Mouse (Mus musculus) embryonic facial prominence, embryonic 11.5 days (tissue): ENCODE measurements around the gene Arntl. TPM values are rescaled to one million over a fixed set of nuclear protein-coding genes. Genes with fewer than 3 reads are reported as not detected.

Experiments used
- ATAC-seq: fragments of 200-750 bp; cut with Nextera tagmentation; replicated peaks from 2 replicates; pipeline ENCODE4 v1.8.0; 2017; ENCODE audit warnings: low read depth; ENCODE audit not compliant: insufficient number of reproducible peaks, low FRiP score, low TSS enrichment
- DNase-seq: peaks from one replicate; pipeline ENCODE4 v3.0.0-alpha.2; 2015; ENCODE audit warnings: low spot score
- H3K27ac ChIP-seq: fragments of 300-500 bp; sonication (generic); replicated peaks from 2 replicates; pipeline ENCODE4 v1.5.1; 2014; ENCODE audit warnings: mild to moderate bottlenecking, low read depth, low read length, control low read depth
- H3K27me3 ChIP-seq: fragments of 300-500 bp; sonication (generic); 2 replicates; pipeline ENCODE4 v1.6.1; 2014; ENCODE audit warnings: mild to moderate bottlenecking, low read length, moderate library complexity, mixed read lengths; ENCODE audit not compliant: control insufficient read depth, insufficient read depth
- H3K36me3 ChIP-seq: fragments of 300-500 bp; sonication (generic); replicated peaks from 2 replicates; pipeline ENCODE4 v1.6.1; 2014; ENCODE audit warnings: low read depth, mild to moderate bottlenecking, low read length, moderate library complexity, mixed read lengths; ENCODE audit not compliant: control insufficient read depth, insufficient read depth
- H3K4me1 ChIP-seq: fragments of 300-500 bp; sonication (generic); 2 replicates; pipeline ENCODE4 v1.6.1; 2014; ENCODE audit warnings: low read length, mixed read lengths; ENCODE audit not compliant: control insufficient read depth, insufficient read depth
- H3K4me2 ChIP-seq: fragments of 300-500 bp; sonication (generic); 2 replicates; pipeline ENCODE4 v1.6.1; 2014; ENCODE audit warnings: low read depth, mild to moderate bottlenecking, control low read depth, low read length, moderate library complexity
- H3K4me3 ChIP-seq: fragments of 300-500 bp; sonication (generic); 2 replicates; pipeline ENCODE4 v1.5.1; 2014; ENCODE audit warnings: low read depth, low read length, control low read depth
- H3K9ac ChIP-seq: fragments of 300-500 bp; sonication (generic); replicated peaks from 2 replicates; pipeline ENCODE4 v1.6.1; 2014; ENCODE audit warnings: mild to moderate bottlenecking, control low read depth, low read length
- H3K9me3 ChIP-seq: fragments of 300-500 bp; sonication (generic); replicated peaks from 2 replicates; pipeline ENCODE4 v1.6.1; 2016; ENCODE audit warnings: mild to moderate bottlenecking, low read length, inconsistent platforms, mixed read lengths; ENCODE audit not compliant: control insufficient read depth
- WGBS: fragments of 180-500 bp; shearing (Covaris S2); extraction: QIAGEN DNeasy Blood & Tissue Kit; methylation state at CpG from one replicate; pipeline ENCODE4 v1.1.7; 2014; 5-methylcytosine and 5-hydroxymethylcytosine counted together
- polyA plus RNA-seq: library from polyadenylated mRNA; unstranded; fragments of >200 nt; fragmentation: Nextera tagmentation; extraction: Ambion mirVana; gene quantifications from 2 replicates; pipeline ENCODE4 v1.2.1, GENCODE M21; 2014

Arntl gene
- polyA plus RNA-seq, 1 experiment from 2014 or later = 9.3 TPM

GRCm38 (mm10) chr7:113247167-113247566, 39.9 kb downstream of the Arntl start:
- WGBS = 84% methylated on average over 5 of the region's 5 CpGs

GRCm38 (mm10) chr7:113249134-113249825, 42.0 kb downstream of the Arntl start:
- peak; percentile 33 for DNase-seq
- WGBS = 81% methylated on average over 16 of the region's 16 CpGs
- H3K4me1 ChIP-seq = no peaks in the 10 kb centered on the region
- H3K4me2 ChIP-seq = no peak overlapping the region
- ATAC-seq = no peak
- no peaks in the 10 kb centered on the region for H3K36me3 ChIP-seq
- H3K9me3 ChIP-seq = no peaks in the 10 kb centered on the region
- H3K9ac ChIP-seq = no peak overlapping the region
- no peaks in the 10 kb centered on the region for H3K27me3 ChIP-seq
- H3K27ac ChIP-seq = no peak overlapping the region
- H3K4me3 ChIP-seq = no peak overlapping the region

More at GRCm38 (mm10) chr7:113247167-113247566, 39.9 kb downstream of the Arntl start:
- Histone ChIP-seq H3K27me3 (no peaks in the 10 kb centered on the region), H3K9ac (no peak overlapping the region), H3K4me1 (no peaks in the 10 kb centered on the region), H3K27ac (no peak overlapping the region), H3K36me3 (no peaks in the 10 kb centered on the region), H3K9me3 (no peaks in the 10 kb centered on the region), H3K4me2 (no peak overlapping the region), H3K4me3 (no peak overlapping the region)
- DNase-seq = no peak
- no peak for ATAC-seq

GRCm38 (mm10) chr7:113250433-113250991, 43.2 kb downstream of the Arntl start:
- DNase-seq = peak; percentile 64
- no peak overlapping the region for H3K4me3 ChIP-seq
- 47% methylated on average over 3 of the region's 3 CpGs for WGBS
- H3K27ac ChIP-seq = no peak overlapping the region
- 0 out of 2 replicates have a peak, but pooled peaks have one; percentile 56 for ATAC-seq
- H3K4me2 ChIP-seq = no peak overlapping the region
- no peaks in the 10 kb centered on the region for H3K36me3 ChIP-seq
- no peaks in the 10 kb centered on the region for H3K9me3 ChIP-seq
- H3K27me3 ChIP-seq = no peaks in the 10 kb centered on the region
- H3K9ac ChIP-seq = no peak overlapping the region
- H3K4me1 ChIP-seq = no peaks in the 10 kb centered on the region

GRCm38 (mm10) chr7:113251001-113251400, 43.7 kb downstream of the Arntl start:
- WGBS = 74% methylated on average over 3 of the region's 3 CpGs
- no peak overlapping the region for H3K9ac ChIP-seq
- H3K4me3 ChIP-seq = no peak overlapping the region
- no peak overlapping the region for H3K4me2 ChIP-seq
- no peaks in the 10 kb centered on the region for H3K4me1 ChIP-seq
- no peak overlapping the region for H3K27ac ChIP-seq
- no peaks in the 10 kb centered on the region for H3K27me3 ChIP-seq
- DNase-seq = no peak
- H3K9me3 ChIP-seq = no peaks in the 10 kb centered on the region
- no peaks in the 10 kb centered on the region for H3K36me3 ChIP-seq
- no peak for ATAC-seq

- no peak overlapping the region for H3K4me3 ChIP-seq
- H3K9me3 ChIP-seq = no peaks in the 10 kb centered on the region
- H3K27ac ChIP-seq = no peak overlapping the region
- WGBS = 79% methylated on average over 6 of the region's 6 CpGs
- no peaks in the 10 kb centered on the region for H3K27me3 ChIP-seq
- H3K36me3 ChIP-seq = no peaks in the 10 kb centered on the region
- no peaks in the 10 kb centered on the region for H3K4me1 ChIP-seq
- no peak for DNase-seq
- H3K9ac ChIP-seq = no peak overlapping the region
- H3K4me2 ChIP-seq = no peak overlapping the region
- ATAC-seq = no peak
These were observed 44.3 kb downstream of the Arntl start for GRCm38 (mm10) chr7:113251554-113251953.

GRCm38 (mm10) chr7:113253777-113254405, 46.6 kb downstream of the Arntl start:
- Histone ChIP-seq H3K9me3 (no peaks in the 10 kb centered on the region), H3K4me2 (no peak overlapping the region), H3K27me3 (no peaks in the 10 kb centered on the region), H3K4me1 (no peaks in the 10 kb centered on the region), H3K27ac (no peak overlapping the region), H3K36me3 (no peaks in the 10 kb centered on the region), H3K9ac (no peak overlapping the region), H3K4me3 (no peak overlapping the region)
- ATAC-seq (no peak), DNase-seq (no peak)
- 93% methylated on average over 7 of the region's 7 CpGs for WGBS

- Histone ChIP-seq H3K9me3 (no peaks in the 10 kb centered on the region), H3K36me3 (no peaks in the 10 kb centered on the region), H3K27ac (no peak overlapping the region), H3K4me1 (no peaks in the 10 kb centered on the region), H3K27me3 (no peaks in the 10 kb centered on the region), H3K4me2 (no peak overlapping the region), H3K4me3 (no peak overlapping the region), H3K9ac (no peak overlapping the region)
- ATAC-seq = no peak
- 52% methylated on average over 4 of the region's 4 CpGs for WGBS
- DNase-seq = peak; percentile 53
These were observed 48.8 kb downstream of the Arntl start for GRCm38 (mm10) chr7:113256046-113256445.

GRCm38 (mm10) chr7:113258430-113258829, 51.2 kb downstream of the Arntl start:
- no peak overlapping the region for H3K9ac ChIP-seq
- H3K36me3 ChIP-seq = no peaks in the 10 kb centered on the region
- DNase-seq (peak; percentile 46), ATAC-seq (no peak)
- no peaks in the 10 kb centered on the region for H3K27me3 ChIP-seq
- H3K4me3 ChIP-seq = no peak overlapping the region
- H3K27ac ChIP-seq = no peak overlapping the region
- no peak overlapping the region for H3K4me2 ChIP-seq
- 66% methylated on average over 4 of the region's 4 CpGs for WGBS
- H3K4me1 ChIP-seq = no peaks in the 10 kb centered on the region
- no peaks in the 10 kb centered on the region for H3K9me3 ChIP-seq
